Mouse (Mus musculus) neural tube, embryonic 14.5 days (tissue): ENCODE measurements at regions not wholly inside any gene's neighbourhood (a gene's known extent, or its start where the extent isn't known, plus 50 kb on each side); places are given as distances from the start of the nearest gene placed in this dataset.

Experiments used
- ATAC-seq: fragments of 200-750 bp; cut with Nextera tagmentation; 2 replicates; pipeline ENCODE4 v1.8.0; 2017; ENCODE audit warnings: low read depth, mild to moderate bottlenecking, moderate TSS enrichment, moderate library complexity
- H3K27ac ChIP-seq: fragments of 300-500 bp; sonication (generic); 2 replicates; pipeline ENCODE4 v1.5.1; 2014; ENCODE audit warnings: low read depth, mild to moderate bottlenecking, control low read depth, low read length, moderate library complexity, mixed read lengths
- H3K27me3 ChIP-seq: fragments of 300-500 bp; sonication (generic); 2 replicates; pipeline ENCODE4 v1.6.1; 2014; ENCODE audit warnings: low read length; ENCODE audit not compliant: control insufficient read depth, insufficient read depth
- H3K36me3 ChIP-seq: fragments of 300-500 bp; sonication (generic); 2 replicates; pipeline ENCODE4 v1.6.1; 2014; ENCODE audit warnings: low read length, mixed read lengths; ENCODE audit not compliant: control insufficient read depth, insufficient read depth
- H3K4me1 ChIP-seq: fragments of 300-500 bp; sonication (generic); 2 replicates; pipeline ENCODE4 v1.6.1; 2014; ENCODE audit warnings: low read length; ENCODE audit not compliant: control insufficient read depth, insufficient read depth
- H3K4me2 ChIP-seq: fragments of 300-500 bp; sonication (generic); 2 replicates; pipeline ENCODE4 v1.6.1; 2014; ENCODE audit warnings: mild to moderate bottlenecking, low read depth, low read length, control low read depth
- H3K4me3 ChIP-seq: fragments of 300-500 bp; sonication (generic); 2 replicates; pipeline ENCODE4 v1.5.1; 2014; ENCODE audit warnings: low read depth, low read length, control low read depth, mixed read lengths
- H3K9ac ChIP-seq: fragments of 300-500 bp; sonication (generic); replicated peaks from 2 replicates; pipeline ENCODE4 v1.6.1; 2014; ENCODE audit warnings: low read depth, mild to moderate bottlenecking, control low read depth, low read length, mixed read lengths
- H3K9me3 ChIP-seq: fragments of 300-500 bp; sonication (generic); 2 replicates; pipeline ENCODE4 v1.6.1; 2016; ENCODE audit warnings: low read length; ENCODE audit not compliant: control insufficient read depth
- WGBS: fragments of 180-500 bp; shearing (Covaris S2); extraction: QIAGEN DNeasy Blood & Tissue Kit; methylation state at CpG from one replicate; pipeline ENCODE4 v1.1.7; 2014; 5-methylcytosine and 5-hydroxymethylcytosine counted together

DNA sequence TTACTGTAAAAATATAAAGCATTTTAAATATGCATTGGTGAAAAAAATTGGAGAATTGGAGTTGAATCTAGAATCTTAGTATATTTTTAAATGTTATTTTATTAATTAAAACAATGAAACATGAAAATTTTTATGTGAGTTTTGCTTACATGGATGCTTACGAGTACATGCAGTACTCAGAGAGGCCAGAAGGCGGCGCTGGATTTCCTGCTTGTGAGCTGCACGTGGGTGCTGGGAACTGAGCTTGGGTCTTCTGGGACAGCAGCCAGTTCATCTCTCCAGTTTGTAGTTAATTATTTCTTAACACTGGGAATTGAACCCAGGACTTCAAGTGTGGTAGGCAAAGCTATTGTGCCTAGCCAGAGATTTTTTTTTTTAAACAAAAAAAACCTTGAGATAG lies 85.5 kb downstream of the Zfp281 start:
- no peak overlapping the region for H3K9ac ChIP-seq
- no peaks in the 10 kb centered on the region for H3K36me3 ChIP-seq
- H3K27ac ChIP-seq, result no peak overlapping the region
- WGBS, result 75% methylated on average over 4 of the region's 4 CpGs
- ATAC-seq, result no peak
- no peak overlapping the region for H3K4me2 ChIP-seq
- no peaks in the 10 kb centered on the region for H3K9me3 ChIP-seq
- H3K27me3 ChIP-seq, result no peaks in the 10 kb centered on the region
- H3K4me3 ChIP-seq, result no peak overlapping the region
- H3K4me1 ChIP-seq, result 0 out of 2 replicates have a peak, but pooled peaks cover 4% of the 10 kb centered on the region

DNA sequence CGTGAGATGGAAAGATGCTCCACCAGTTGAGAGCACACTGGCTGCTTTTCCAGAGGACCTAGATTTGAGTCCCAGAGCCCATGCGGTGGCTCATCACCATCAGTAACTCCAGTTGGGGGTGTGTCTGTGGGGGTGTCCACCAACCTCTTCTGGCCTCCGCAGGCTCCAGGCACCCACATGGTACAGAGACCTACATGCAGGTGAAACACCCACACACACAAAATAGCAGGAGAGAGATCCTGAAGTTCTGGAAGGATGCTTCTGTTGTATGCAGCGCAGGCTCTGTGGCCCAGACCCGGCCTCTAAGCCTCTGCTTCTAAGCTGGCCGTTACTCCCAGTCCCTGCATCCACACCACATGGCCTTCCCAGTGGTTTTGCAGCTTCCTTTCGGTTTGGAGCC lies 86.5 kb downstream of the Zfp281 start:
- Histone ChIP-seq H3K27me3 (no peaks in the 10 kb centered on the region), H3K36me3 (no peaks in the 10 kb centered on the region), H3K9me3 (no peaks in the 10 kb centered on the region), H3K4me3 (no peak overlapping the region), H3K4me1 (0 out of 2 replicates have a peak, but pooled peaks cover 4% of the 10 kb centered on the region), H3K4me2 (no peak overlapping the region), H3K9ac (no peak overlapping the region), H3K27ac (no peak overlapping the region)
- no peak for ATAC-seq
- 88% methylated on average over 7 of the region's 7 CpGs for WGBS

GRCm38 (mm10) chr1:136714077-136714476 lies 89.4 kb downstream of the Zfp281 start:
- H3K9me3 ChIP-seq, result no peaks in the 10 kb centered on the region
- no peaks in the 10 kb centered on the region for H3K4me1 ChIP-seq

DNA sequence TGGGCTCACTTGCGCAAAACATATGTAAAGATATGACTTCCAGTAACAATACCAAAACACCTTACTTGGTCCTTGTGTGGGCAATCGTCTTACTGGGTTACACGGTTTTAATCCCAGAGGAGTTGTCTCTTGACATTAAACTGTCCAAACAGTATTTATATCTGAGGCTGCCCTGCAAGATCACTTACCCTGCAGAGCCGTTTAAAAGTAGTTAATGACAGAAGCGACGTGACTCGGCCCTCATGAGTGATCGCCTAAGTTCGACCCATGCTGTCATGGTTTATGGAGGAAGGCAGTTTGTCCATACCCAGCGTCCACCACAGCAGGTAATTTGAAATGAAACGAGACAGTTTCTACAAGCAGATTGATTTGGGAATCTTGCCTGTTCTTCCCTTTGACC lies 90.3 kb downstream of the Zfp281 start:
- Histone ChIP-seq H3K4me1 (no peaks in the 10 kb centered on the region), H3K4me2 (no peak overlapping the region), H3K4me3 (no peak overlapping the region), H3K27ac (no peak overlapping the region), H3K9ac (no peak overlapping the region), H3K9me3 (no peaks in the 10 kb centered on the region), H3K36me3 (no peaks in the 10 kb centered on the region), H3K27me3 (no peaks in the 10 kb centered on the region)
- WGBS, result 56% methylated on average over 11 of the region's 11 CpGs
- ATAC-seq, result no peak

More at GRCm38 (mm10) chr1:136714077-136714476, 89.4 kb downstream of the Zfp281 start:
- Histone ChIP-seq H3K36me3 (no peaks in the 10 kb centered on the region), H3K27ac (no peak overlapping the region), H3K9ac (no peak overlapping the region), H3K4me3 (no peak overlapping the region), H3K27me3 (no peaks in the 10 kb centered on the region), H3K4me2 (no peak overlapping the region)
- ATAC-seq, result no peak
- WGBS, result 79% methylated on average over 4 of the region's 4 CpGs

DNA sequence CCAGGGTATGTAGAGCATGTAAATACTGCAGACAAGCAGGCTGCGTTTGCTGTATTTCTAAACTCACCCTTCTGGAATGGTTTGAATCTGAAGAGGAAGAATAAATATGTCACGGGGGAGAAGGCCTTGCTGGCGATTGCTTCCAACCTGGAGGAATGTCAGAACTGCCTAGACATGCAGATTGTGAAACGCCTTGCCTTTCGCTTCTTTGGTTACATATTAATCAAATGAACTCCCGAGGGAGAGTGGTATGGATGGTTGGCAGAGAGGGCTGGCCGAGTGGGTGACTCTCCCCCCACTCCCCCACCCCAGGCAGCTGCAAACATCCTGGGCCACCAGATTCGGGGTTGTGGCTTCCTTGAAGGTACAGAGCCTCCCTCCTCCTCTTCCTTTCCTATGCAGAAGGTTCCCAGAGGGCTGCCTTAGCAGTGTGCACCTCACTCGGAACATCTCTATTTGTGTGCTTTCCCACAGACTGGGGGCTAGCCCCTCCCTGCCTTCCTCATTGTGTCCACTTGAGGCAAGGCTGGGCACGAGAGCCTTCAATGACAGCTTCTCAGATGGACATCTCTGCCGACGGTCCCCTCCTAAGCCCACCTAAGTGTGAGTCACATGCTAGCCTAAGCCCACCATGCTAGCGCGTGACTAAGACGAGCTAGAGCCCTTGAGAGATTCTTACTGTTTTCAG lies 93.3 kb downstream of the Zfp281 start:
- Histone ChIP-seq H3K9ac (no peak overlapping the region), H3K9me3 (no peaks in the 10 kb centered on the region), H3K27me3 (no peaks in the 10 kb centered on the region), H3K4me3 (no peak overlapping the region), H3K4me2 (no peak overlapping the region), H3K27ac (no peak overlapping the region), H3K4me1 (no peaks in the 10 kb centered on the region), H3K36me3 (no peaks in the 10 kb centered on the region)
- 56% methylated on average over 15 of the region's 15 CpGs for WGBS
- ATAC-seq, result no peak

GRCm38 (mm10) chr1:136723839-136724443 lies 99.2 kb downstream of the Zfp281 start:
- no peak overlapping the region for H3K9ac ChIP-seq
- WGBS, result 66% methylated on average over 13 of the region's 13 CpGs
- no peak overlapping the region for H3K4me3 ChIP-seq
- no peaks in the 10 kb centered on the region for H3K9me3 ChIP-seq
- no peaks in the 10 kb centered on the region for H3K4me1 ChIP-seq
- no peaks in the 10 kb centered on the region for H3K36me3 ChIP-seq
- H3K27ac ChIP-seq, result no peak overlapping the region
- no peak overlapping the region for H3K4me2 ChIP-seq
- ATAC-seq, result peak; percentile 68
- H3K27me3 ChIP-seq, result no peaks in the 10 kb centered on the region

GRCm38 (mm10) chr1:136725242-136725641 lies 100.5 kb downstream of the Zfp281 start:
- no peaks in the 10 kb centered on the region for H3K27me3 ChIP-seq
- H3K9me3 ChIP-seq, result no peaks in the 10 kb centered on the region
- H3K36me3 ChIP-seq, result no peaks in the 10 kb centered on the region
- WGBS, result 86% methylated on average over 4 of the region's 4 CpGs
- no peak overlapping the region for H3K27ac ChIP-seq
- no peaks in the 10 kb centered on the region for H3K4me1 ChIP-seq
- no peak for ATAC-seq
- H3K9ac ChIP-seq, result no peak overlapping the region
- no peak overlapping the region for H3K4me3 ChIP-seq
- H3K4me2 ChIP-seq, result no peak overlapping the region

GRCm38 (mm10) chr1:136726145-136726935 lies 101.6 kb downstream of the Zfp281 start:
- Histone ChIP-seq H3K9ac (no peak overlapping the region), H3K4me1 (no peaks in the 10 kb centered on the region), H3K4me3 (no peak overlapping the region), H3K27me3 (no peaks in the 10 kb centered on the region), H3K36me3 (no peaks in the 10 kb centered on the region), H3K9me3 (no peaks in the 10 kb centered on the region), H3K4me2 (no peak overlapping the region), H3K27ac (no peak overlapping the region)
- WGBS, result 44% methylated on average over 11 of the region's 11 CpGs
- ATAC-seq, result no peak
